Mouse (Mus musculus) liver, embryonic 16.5 days (tissue): ENCODE results near the gene Magi1. TPM values are rescaled to one million over a fixed set of nuclear protein-coding genes. Genes with fewer than 3 reads are reported as not detected.

Experiments
- ATAC-seq: fragments of 200-750 bp; cut with Nextera tagmentation; 2 replicates; pipeline ENCODE4 v1.8.0; 2017; ENCODE audit warnings: low read depth, mild to moderate bottlenecking, moderate number of reproducible peaks, moderate library complexity
- H3K27ac ChIP-seq: fragments of 300-500 bp; sonication (generic); 2 replicates; pipeline ENCODE4 v1.5.1; 2014; ENCODE audit warnings: mild to moderate bottlenecking, low read length
- H3K27me3 ChIP-seq: fragments of 300-500 bp; sonication (generic); 2 replicates; pipeline ENCODE4 v1.6.1; 2014; ENCODE audit warnings: low read depth, low read length, mixed read lengths; ENCODE audit not compliant: control insufficient read depth, insufficient read depth
- H3K36me3 ChIP-seq: fragments of 300-500 bp; sonication (generic); 2 replicates; pipeline ENCODE4 v1.6.1; 2014; ENCODE audit warnings: mild to moderate bottlenecking; ENCODE audit not compliant: control insufficient read depth, insufficient read depth
- H3K4me1 ChIP-seq: fragments of 300-500 bp; sonication (generic); 2 replicates; pipeline ENCODE4 v1.6.1; 2014; ENCODE audit warnings: low read depth, low read length, mixed read lengths; ENCODE audit not compliant: control insufficient read depth
- H3K4me2 ChIP-seq: fragments of 300-500 bp; sonication (generic); 2 replicates; pipeline ENCODE4 v1.6.1; 2014; ENCODE audit warnings: low read depth, low read length, mixed read lengths
- H3K4me3 ChIP-seq: fragments of 300-500 bp; sonication (generic); 2 replicates; pipeline ENCODE4 v1.5.1; 2014; ENCODE audit warnings: low read depth, mild to moderate bottlenecking, low read length
- H3K9ac ChIP-seq: fragments of 300-500 bp; sonication (generic); 2 replicates; pipeline ENCODE4 v1.6.1; 2014; ENCODE audit warnings: low read depth, low read length
- H3K9me3 ChIP-seq: fragments of 300-500 bp; sonication (generic); replicated peaks from 2 replicates; pipeline ENCODE4 v1.6.1; 2016; ENCODE audit warnings: low read length; ENCODE audit not compliant: control insufficient read depth
- WGBS: fragments of 180-500 bp; shearing (Covaris S2); extraction: QIAGEN DNeasy Blood & Tissue Kit; methylation state at CpG from one replicate; pipeline ENCODE4 v1.1.7; 2014; ENCODE audit not compliant: insufficient replicate concordance; 5-methylcytosine and 5-hydroxymethylcytosine counted together
- polyA plus RNA-seq: library from polyadenylated mRNA; unstranded; fragments of >200 nt; fragmentation: Nextera tagmentation; extraction: Ambion mirVana; gene quantifications from 2 replicates; pipeline ENCODE4 v1.2.1, GENCODE M21; 2015

Gene Magi1
- polyA plus RNA-seq, 1 experiment from 2014 or later = 1.3 TPM

DNA sequence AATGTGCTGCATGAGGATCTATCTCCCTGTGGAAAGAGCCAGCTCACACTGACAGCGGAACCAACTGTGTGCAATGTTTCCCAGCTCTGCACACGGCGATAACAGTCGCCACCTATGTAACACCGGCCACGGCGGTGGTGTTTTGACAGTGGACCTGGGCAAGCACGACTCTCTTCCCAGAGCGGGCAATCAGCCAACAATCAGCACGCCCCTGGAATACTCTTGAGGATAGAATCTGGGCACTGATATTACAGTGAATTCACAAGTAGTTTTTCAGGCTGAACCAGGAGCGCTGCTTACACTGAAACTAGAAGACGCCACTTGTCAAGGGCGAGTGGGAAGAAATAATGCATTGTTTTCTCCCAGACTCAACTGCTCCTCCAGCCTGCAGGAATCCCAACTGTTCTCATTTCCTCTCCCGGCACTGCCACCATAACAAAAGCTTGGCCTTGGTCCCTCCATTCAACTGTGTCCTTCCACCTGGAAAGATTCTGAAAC is 100.3 kb downstream of the Magi1 start:
- no peak for ATAC-seq
- no peak overlapping the region for H3K4me2 ChIP-seq
- WGBS = 53% methylated on average over 14 of the region's 14 CpGs
- H3K9ac ChIP-seq = no peak overlapping the region
- H3K27me3 ChIP-seq = no peaks in the 10 kb centered on the region
- H3K9me3 ChIP-seq = no peaks in the 10 kb centered on the region
- H3K36me3 ChIP-seq = no peaks in the 10 kb centered on the region
- H3K27ac ChIP-seq = no peak overlapping the region
- no peaks in the 10 kb centered on the region; the same call in 1 of the 2 replicates for H3K4me1 ChIP-seq
- H3K4me3 ChIP-seq = no peak overlapping the region

GRCm38 (mm10) chr6:94181673-94182255 is 102.0 kb downstream of the Magi1 start:
- Histone ChIP-seq H3K4me1 (no peaks in the 10 kb centered on the region; the same call in 1 of the 2 replicates), H3K4me3 (no peak overlapping the region), H3K9me3 (no peaks in the 10 kb centered on the region), H3K36me3 (no peaks in the 10 kb centered on the region), H3K9ac (no peak overlapping the region), H3K27me3 (no peaks in the 10 kb centered on the region), H3K27ac (no peak overlapping the region), H3K4me2 (no peak overlapping the region)
- 27% methylated on average over 2 of the region's 2 CpGs for WGBS
- no peak for ATAC-seq

DNA sequence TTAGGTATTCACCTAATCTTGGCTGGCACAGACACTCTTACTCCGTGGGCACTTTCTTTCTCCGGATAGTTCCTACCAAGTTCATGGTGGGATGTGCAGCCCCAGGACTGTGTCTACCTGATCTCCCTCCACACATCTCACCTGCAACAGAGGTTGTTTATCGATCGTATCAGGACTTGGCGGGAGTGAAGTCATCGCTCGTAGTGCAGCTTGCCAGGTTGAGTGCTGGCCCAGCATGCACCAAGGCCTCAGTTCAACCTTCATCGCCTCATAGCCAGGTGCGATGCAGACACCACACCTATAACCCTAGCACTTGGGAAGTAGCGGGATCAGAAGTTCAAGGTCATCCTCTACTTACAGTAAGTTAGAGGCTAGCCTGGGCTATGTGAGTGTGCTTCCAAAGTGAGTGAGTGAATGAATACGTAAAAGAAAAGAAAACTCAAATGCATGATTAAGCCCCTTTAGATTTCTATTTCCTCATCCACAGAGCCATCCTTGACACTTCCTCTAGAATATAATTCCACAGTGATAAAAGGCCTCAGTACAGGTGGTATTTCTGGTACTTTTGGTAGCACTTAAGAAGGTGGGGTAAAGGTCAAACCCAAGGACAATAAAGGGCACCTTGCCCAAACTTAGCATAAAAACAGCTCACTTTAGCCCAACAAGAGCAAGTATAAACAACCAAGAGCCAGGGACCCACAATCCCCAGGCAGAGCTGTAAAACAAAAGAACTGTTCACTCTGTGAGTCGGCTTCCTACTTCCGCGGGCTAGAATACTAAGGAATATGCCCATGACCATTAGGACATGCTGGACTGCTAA is 103.2 kb downstream of the Magi1 start:
- Histone ChIP-seq H3K36me3 (no peaks in the 10 kb centered on the region), H3K27me3 (no peaks in the 10 kb centered on the region), H3K4me3 (no peak overlapping the region), H3K9ac (no peak overlapping the region), H3K27ac (no peak overlapping the region), H3K4me2 (no peak overlapping the region), H3K4me1 (no peaks in the 10 kb centered on the region; the same call in 1 of the 2 replicates), H3K9me3 (no peaks in the 10 kb centered on the region)
- no peak for ATAC-seq
- 69% methylated on average over 14 of the region's 14 CpGs for WGBS

DNA sequence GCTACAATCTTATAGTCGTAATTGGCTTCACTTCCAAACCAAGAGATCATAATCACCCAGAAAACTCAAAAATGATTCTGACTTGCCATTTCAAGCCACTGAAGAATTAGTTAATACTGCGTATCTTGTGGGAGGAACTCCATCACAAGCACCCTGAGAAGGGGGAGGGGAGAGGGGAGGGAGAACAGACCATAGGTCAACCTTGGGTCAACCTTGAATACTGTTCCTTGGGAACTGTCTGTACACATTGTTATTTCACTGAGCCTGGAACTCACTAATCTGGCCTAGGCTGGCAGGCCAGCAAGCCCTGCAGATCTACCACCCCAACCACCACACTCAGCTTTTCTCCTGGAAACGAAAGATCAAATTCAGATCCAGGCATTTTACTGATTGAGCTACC is 106.2 kb downstream of the Magi1 start:
- ATAC-seq = no peak
- Histone ChIP-seq H3K4me1 (no peaks in the 10 kb centered on the region), H3K36me3 (no peaks in the 10 kb centered on the region), H3K27me3 (no peaks in the 10 kb centered on the region), H3K27ac (no peak overlapping the region), H3K9me3 (no peaks in the 10 kb centered on the region), H3K9ac (no peak overlapping the region), H3K4me2 (no peak overlapping the region), H3K4me3 (no peak overlapping the region)
- 55% methylated on average over 3 of the region's 3 CpGs for WGBS

GRCm38 (mm10) chr6:94176705-94177104 is 107.0 kb downstream of the Magi1 start:
- 19% methylated on average over 4 of the region's 4 CpGs for WGBS
- Histone ChIP-seq H3K9me3 (no peaks in the 10 kb centered on the region), H3K4me2 (no peak overlapping the region), H3K36me3 (no peaks in the 10 kb centered on the region), H3K4me3 (no peak overlapping the region), H3K27ac (no peak overlapping the region), H3K9ac (no peak overlapping the region), H3K27me3 (no peaks in the 10 kb centered on the region), H3K4me1 (no peaks in the 10 kb centered on the region)
- ATAC-seq = no peak

GRCm38 (mm10) chr6:94171250-94171649 is 112.5 kb downstream of the Magi1 start:
- H3K36me3 ChIP-seq = no peaks in the 10 kb centered on the region
- peaks cover 2% of the 10 kb centered on the region for H3K4me1 ChIP-seq
- H3K4me2 ChIP-seq = no peak overlapping the region
- no peak for ATAC-seq
- no peaks in the 10 kb centered on the region for H3K27me3 ChIP-seq
- no peak overlapping the region for H3K4me3 ChIP-seq
- no peaks in the 10 kb centered on the region for H3K9me3 ChIP-seq
- 27% methylated on average over 8 of the region's 8 CpGs for WGBS
- no peak overlapping the region for H3K27ac ChIP-seq
- H3K9ac ChIP-seq = no peak overlapping the region

DNA sequence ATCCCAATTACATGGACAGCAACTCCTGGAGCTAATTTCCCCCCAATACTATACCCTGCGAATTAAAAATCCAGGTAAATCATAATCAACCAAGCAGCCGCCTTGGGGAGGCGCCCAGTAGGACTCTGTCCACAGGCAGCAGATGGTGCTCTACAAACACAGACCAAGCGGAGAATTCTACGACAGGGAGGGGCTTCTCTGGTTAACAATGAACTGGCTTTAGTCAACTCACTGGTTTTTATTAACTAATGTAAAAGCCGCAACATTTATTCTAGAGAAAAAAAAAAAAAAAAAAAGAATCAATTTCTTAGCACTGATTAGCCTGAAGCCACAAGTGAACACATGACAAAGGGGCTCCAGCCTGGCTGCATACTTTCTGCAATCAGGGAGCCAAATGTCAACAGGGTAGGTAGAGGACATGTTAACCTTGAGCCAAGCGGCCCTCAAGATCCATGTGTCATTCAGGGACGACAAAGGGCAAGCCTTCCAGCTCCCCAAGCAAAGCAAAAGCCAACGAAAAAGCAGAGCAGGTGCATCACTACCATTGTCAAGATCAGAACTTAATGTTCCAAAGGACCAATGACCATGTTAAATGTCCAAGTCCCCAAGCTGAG is 114.0 kb downstream of the Magi1 start:
- H3K9ac ChIP-seq = no peak overlapping the region
- no peak overlapping the region for H3K4me2 ChIP-seq
- no peaks in the 10 kb centered on the region for H3K36me3 ChIP-seq
- no peak overlapping the region for H3K27ac ChIP-seq
- H3K9me3 ChIP-seq = no peaks in the 10 kb centered on the region
- H3K4me1 ChIP-seq = peaks cover 5% of the 10 kb centered on the region
- no peaks in the 10 kb centered on the region for H3K27me3 ChIP-seq
- no peak overlapping the region for H3K4me3 ChIP-seq
- ATAC-seq = peak; percentile 45
- WGBS = 60% methylated on average over 9 of the region's 9 CpGs

GRCm38 (mm10) chr6:94165951-94166350 is 117.8 kb downstream of the Magi1 start:
- Histone ChIP-seq H3K27ac (no peak overlapping the region), H3K9me3 (no peaks in the 10 kb centered on the region), H3K4me1 (peaks cover 5% of the 10 kb centered on the region), H3K9ac (no peak overlapping the region), H3K27me3 (no peaks in the 10 kb centered on the region), H3K4me2 (no peak overlapping the region), H3K4me3 (no peak overlapping the region), H3K36me3 (no peaks in the 10 kb centered on the region)
- no peak for ATAC-seq
- WGBS = 62% methylated on average over 1 of the region's 1 CpGs
